Mouse (Mus musculus): ENCODE results near the gene Rora.

Gene Rora

GRCm38 (mm10) chr9:68688151-68688550, 34.6 kb downstream of the Rora start:
- DNase-seq (ENCODE audit: low read depth, low spot score) = no peak

GRCm38 (mm10) chr9:68689351-68689750, 35.8 kb downstream of the Rora start:
- peak; percentile 80 for DNase-seq (ENCODE audit: low read depth, low spot score)

- DNase-seq (ENCODE audit: low read depth, low spot score) = peak; percentile 26
Measured at GRCm38 (mm10) chr9:68694889-68695495, 41.4 kb downstream of the Rora start.

- DNase-seq (ENCODE audit: low read depth, low spot score) = peak; percentile 52
Measured at GRCm38 (mm10) chr9:68695496-68695969, 41.9 kb downstream of the Rora start.

GRCm38 (mm10) chr9:68696425-68696956, 42.9 kb downstream of the Rora start:
- DNase-seq (ENCODE audit: low read depth, low spot score) = no peak

- no peak for DNase-seq (ENCODE audit: low read depth, low spot score)
Measured at GRCm38 (mm10) chr9:68699341-68699740, 45.8 kb downstream of the Rora start.

GRCm38 (mm10) chr9:68699856-68700255, 46.3 kb downstream of the Rora start:
- DNase-seq (ENCODE audit: low read depth, low spot score) = no peak

GRCm38 (mm10) chr9:68707636-68708035, 54.0 kb downstream of the Rora start:
- DNase-seq (ENCODE audit: low read depth, low spot score) = no peak

- DNase-seq (ENCODE audit: low read depth, low spot score) = no peak
Measured at GRCm38 (mm10) chr9:68709232-68709631, 55.6 kb downstream of the Rora start.

- DNase-seq (ENCODE audit: low read depth, low spot score) = no peak
Measured at GRCm38 (mm10) chr9:68710893-68711654, 57.5 kb downstream of the Rora start.

- peak; percentile 62 for DNase-seq (ENCODE audit: low read depth, low spot score)
Measured at GRCm38 (mm10) chr9:68716961-68717360, 63.4 kb downstream of the Rora start.

- no peak for DNase-seq (ENCODE audit: low read depth, low spot score)
Measured at GRCm38 (mm10) chr9:68718427-68718826, 64.8 kb downstream of the Rora start.

- no peak for DNase-seq (ENCODE audit: low read depth, low spot score)
Measured at GRCm38 (mm10) chr9:68719286-68719685, 65.7 kb downstream of the Rora start.

GRCm38 (mm10) chr9:68724636-68725285, 71.2 kb downstream of the Rora start:
- no peak for DNase-seq (ENCODE audit: low read depth, low spot score)

- no peak for DNase-seq (ENCODE audit: low read depth, low spot score)
Measured at GRCm38 (mm10) chr9:68727166-68727855, 73.7 kb downstream of the Rora start.

- DNase-seq (ENCODE audit: low read depth, low spot score) = no peak
Measured at GRCm38 (mm10) chr9:68731438-68731837, 77.9 kb downstream of the Rora start.

GRCm38 (mm10) chr9:68732929-68733328, 79.3 kb downstream of the Rora start:
- no peak for DNase-seq (ENCODE audit: low read depth, low spot score)

- DNase-seq (ENCODE audit: low read depth, low spot score) = no peak
Measured at GRCm38 (mm10) chr9:68735886-68736285, 82.3 kb downstream of the Rora start.

GRCm38 (mm10) chr9:68737197-68737736, 83.7 kb downstream of the Rora start:
- DNase-seq (ENCODE audit: low read depth, low spot score) = no peak

GRCm38 (mm10) chr9:68745931-68746646, 92.5 kb downstream of the Rora start:
- DNase-seq (ENCODE audit: low read depth, low spot score) = no peak

- DNase-seq (ENCODE audit: low read depth, low spot score) = no peak
Measured at GRCm38 (mm10) chr9:68756976-68757375, 103.4 kb downstream of the Rora start.

Measured in mesoderm, embryonic 11.5 days (tissue).